Mouse (Mus musculus) intestine, embryonic 14.5 days (tissue): ENCODE measurements around the gene Rhno1. TPM values are rescaled to one million over a fixed set of nuclear protein-coding genes. Genes with fewer than 3 reads are reported as not detected.

Source experiments
- ATAC-seq: fragments of 200-750 bp; cut with Nextera tagmentation; replicated peaks from 2 replicates; pipeline ENCODE4 v1.8.0; 2017; ENCODE audit warnings: low read depth, moderate number of reproducible peaks, moderate TSS enrichment, moderate library complexity; ENCODE audit not compliant: low FRiP score, low TSS enrichment
- DNase-seq: peaks from one replicate; pipeline ENCODE4 v3.0.0-alpha.2; 2018; ENCODE audit warnings: low spot score
- H3K27ac ChIP-seq: fragments of 300-500 bp; sonication (generic); 2 replicates; pipeline ENCODE4 v1.5.1; 2014; ENCODE audit warnings: low read depth, mild to moderate bottlenecking, control low read depth
- H3K27me3 ChIP-seq: fragments of 300-500 bp; sonication (generic); replicated peaks from 2 replicates; pipeline ENCODE4 v1.6.1; 2014; ENCODE audit warnings: low read length, control low read depth; ENCODE audit not compliant: control insufficient read depth, insufficient read depth
- H3K36me3 ChIP-seq: fragments of 300-500 bp; sonication (generic); 2 replicates; pipeline ENCODE4 v1.6.1; 2014; ENCODE audit warnings: low read length, control low read depth; ENCODE audit not compliant: control insufficient read depth, insufficient read depth
- H3K4me1 ChIP-seq: fragments of 300-500 bp; sonication (generic); replicated peaks from 2 replicates; pipeline ENCODE4 v1.6.1; 2014; ENCODE audit warnings: low read length, control low read depth, mixed read lengths; ENCODE audit not compliant: control insufficient read depth, insufficient read depth
- H3K4me2 ChIP-seq: fragments of 300-500 bp; sonication (generic); 2 replicates; pipeline ENCODE4 v1.6.1; 2014; ENCODE audit warnings: low read length
- H3K4me3 ChIP-seq: fragments of 300-500 bp; sonication (generic); 2 replicates; pipeline ENCODE4 v1.5.1; 2014; ENCODE audit warnings: low read depth, low read length, control low read depth, mixed read lengths
- H3K9ac ChIP-seq: fragments of 300-500 bp; sonication (generic); 2 replicates; pipeline ENCODE4 v1.6.1; 2014; ENCODE audit warnings: mild to moderate bottlenecking, low read length
- H3K9me3 ChIP-seq: fragments of 300-500 bp; sonication (generic); 2 replicates; pipeline ENCODE4 v1.6.1; 2016; ENCODE audit warnings: low read length, control low read depth; ENCODE audit not compliant: control insufficient read depth
- WGBS: fragments of 180-500 bp; shearing (Covaris S2); extraction: QIAGEN DNeasy Blood & Tissue Kit; methylation state at CpG from one replicate; pipeline ENCODE4 v1.1.7; 2014; 5-methylcytosine and 5-hydroxymethylcytosine counted together
- polyA plus RNA-seq: library from polyadenylated mRNA; unstranded; fragments of >200 nt; fragmentation: Nextera tagmentation; extraction: Ambion mirVana; gene quantifications from 2 replicates; pipeline ENCODE4 v1.2.1, GENCODE M21; 2014

Rhno1 gene
- polyA plus RNA-seq, 1 experiment from 2014 or later: 125 TPM

GRCm38 (mm10) chr6:128318317-128318716 lies 44.4 kb downstream of the Rhno1 start:
- Histone ChIP-seq H3K4me3 (no peak overlapping the region), H3K27me3 (no peaks in the 10 kb centered on the region), H3K36me3 (peaks cover 24% of the 10 kb centered on the region), H3K27ac (no peak overlapping the region), H3K9me3 (no peaks in the 10 kb centered on the region), H3K4me2 (no peak overlapping the region), H3K9ac (no peak overlapping the region), H3K4me1 (no peaks in the 10 kb centered on the region)
- WGBS: 12% methylated on average over 4 of the region's 4 CpGs
- 0 out of 2 replicates have a peak, but pooled peaks have one; percentile 34 for ATAC-seq
- peak; percentile 73 for DNase-seq

DNA sequence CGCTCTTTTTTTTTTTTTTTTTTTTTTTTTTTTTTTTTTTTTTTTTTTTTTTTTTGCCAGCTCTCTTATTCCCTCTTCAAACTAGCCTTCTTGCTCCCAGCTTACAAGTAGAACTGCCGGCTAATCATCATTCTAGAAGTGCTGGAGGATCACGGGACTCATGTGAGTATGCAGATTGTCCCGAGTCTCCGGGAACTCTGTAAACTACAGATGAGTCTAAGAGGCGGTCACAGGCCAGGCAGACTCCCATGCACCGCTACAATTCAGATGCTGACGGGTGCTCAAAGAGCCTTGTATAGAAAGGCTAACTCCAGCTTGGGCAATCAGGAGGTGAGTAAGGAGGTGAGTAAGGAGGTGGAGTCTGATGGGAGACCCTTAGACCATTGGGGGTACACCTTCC lies 47.1 kb downstream of the Rhno1 start:
- Histone ChIP-seq H3K9me3 (no peaks in the 10 kb centered on the region), H3K27me3 (no peaks in the 10 kb centered on the region), H3K4me2 (no peak overlapping the region), H3K27ac (no peak overlapping the region), H3K4me1 (no peaks in the 10 kb centered on the region), H3K9ac (no peak overlapping the region), H3K36me3 (no peaks in the 10 kb centered on the region), H3K4me3 (no peak overlapping the region)
- DNase-seq (no peak), ATAC-seq (no peak)
- WGBS: 77% methylated on average over 8 of the region's 8 CpGs

GRCm38 (mm10) chr6:128314796-128315195 lies 47.9 kb downstream of the Rhno1 start:
- Histone ChIP-seq H3K27me3 (no peaks in the 10 kb centered on the region), H3K9ac (no peak overlapping the region), H3K9me3 (no peaks in the 10 kb centered on the region), H3K4me3 (no peak overlapping the region), H3K27ac (no peak overlapping the region), H3K4me1 (no peaks in the 10 kb centered on the region), H3K4me2 (no peak overlapping the region), H3K36me3 (no peaks in the 10 kb centered on the region)
- no peak for DNase-seq
- WGBS: 88% methylated on average over 6 of the region's 6 CpGs
- ATAC-seq: no peak

DNA sequence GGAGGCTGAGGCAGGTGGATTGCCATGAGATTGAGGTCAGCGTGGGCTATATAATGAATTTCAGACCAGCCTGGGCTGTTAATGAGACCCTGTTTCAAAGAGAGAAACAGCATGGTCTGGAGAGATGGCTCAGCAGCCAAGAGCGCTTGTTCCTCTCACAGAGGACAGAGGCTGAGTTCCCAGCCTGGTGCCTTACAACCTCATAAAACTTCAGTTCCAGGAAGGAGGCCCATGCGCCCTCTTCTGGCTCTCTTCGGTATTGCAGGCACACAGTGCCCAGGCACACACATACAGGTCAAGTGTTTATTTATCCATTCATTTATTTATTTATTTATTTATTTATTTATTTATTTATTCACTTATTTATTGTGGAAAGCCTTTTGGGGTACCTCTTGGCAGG lies 54.4 kb downstream of the Rhno1 start:
- Histone ChIP-seq H3K9ac (no peak overlapping the region), H3K9me3 (no peaks in the 10 kb centered on the region), H3K4me3 (no peak overlapping the region), H3K4me2 (no peak overlapping the region), H3K36me3 (no peaks in the 10 kb centered on the region), H3K27me3 (no peaks in the 10 kb centered on the region), H3K27ac (no peak overlapping the region), H3K4me1 (no peaks in the 10 kb centered on the region)
- ATAC-seq (peak; percentile 81), DNase-seq (peak; percentile 94)
- WGBS: 33% methylated on average over 4 of the region's 4 CpGs

Other genes starting within 250 kb of the Rhno1 start
- gene Tspan9, start 219.3 kb downstream of the Rhno1 start, polyA plus RNA-seq: 110 and 113 TPM in 2 replicates
- gene Tead4, start 62.1 kb downstream of the Rhno1 start, polyA plus RNA-seq: 1.7 and 1.9 TPM in 2 replicates
- 14.4 and 18.6 TPM in 2 replicates for gene Tulp3, start 7.1 kb downstream of the Rhno1 start, polyA plus RNA-seq
- gene Foxm1, start 56 bp upstream of the Rhno1 start, polyA plus RNA-seq: 37.2 and 41.4 TPM in 2 replicates
- gene Tex52, start 12.5 kb upstream of the Rhno1 start, polyA plus RNA-seq: 0.43 TPM in 1 of 2 replicates, not detected in the other
- gene Gm44596, start 12.6 kb upstream of the Rhno1 start, polyA plus RNA-seq: not detected in 2 replicates
- 6.1 and 6.6 TPM in 2 replicates for gene Nrip2, start 36.4 kb upstream of the Rhno1 start, polyA plus RNA-seq
- 29.6 and 35.9 TPM in 2 replicates for gene Itfg2, start 62.0 kb upstream of the Rhno1 start, polyA plus RNA-seq
- 489 and 529 TPM in 2 replicates for gene Fkbp4, start 75.8 kb upstream of the Rhno1 start, polyA plus RNA-seq
- 0.05 TPM in 1 of 2 replicates, not detected in the other for gene Pzp, start 163.8 kb upstream of the Rhno1 start, polyA plus RNA-seq
- gene A2ml1, start 218.7 kb upstream of the Rhno1 start, polyA plus RNA-seq: 2.5 and 3.5 TPM in 2 replicates